Comparison of ENCODE assay signal across 8 mouse cellular contexts in genomic region chr8:69395050-69395789, GRCm38 (mm10). TPM values are rescaled to one million over a fixed set of nuclear protein-coding genes. Genes with fewer than 3 reads are reported as not detected.
A peak's percentile ranks its signal among the peaks of the same experiment; 100 is the strongest.
DNase-seq lines count a peak whose midpoint lies in the region; ATAC-seq and TF ChIP-seq lines count a peak whose summit lies in the region.

No protein-coding gene starts in this region.

- no peaks in the 10 kb centered on the region for H3K27me3 ChIP-seq in hindbrain, embryonic 16.5 days (replicated peaks; ENCODE audit: control insufficient read depth, insufficient read depth, low read length)

- peak overlapping the region; percentile 76 for H3K9ac ChIP-seq in hindbrain, embryonic 16.5 days (ENCODE audit: low read depth, low read length)

- peak overlapping the region; percentile 74 for H3K4me2 ChIP-seq in hindbrain, embryonic 16.5 days (ENCODE audit: low read length)

- peaks cover 7% of the 10 kb centered on the region for H3K4me1 ChIP-seq in hindbrain, embryonic 16.5 days (ENCODE audit: control insufficient read depth, insufficient read depth, low read depth, low read length)

- WGBS in hindbrain, embryonic 16.5 days = 2% methylated on average over 26 of the region's 26 CpGs

- H3K4me3 ChIP-seq in gastrocnemius, adult 2 months = peak overlapping the region; percentile 79
- H3K4me3 ChIP-seq in hindbrain, embryonic 16.5 days (ENCODE audit: low read length) = peak overlapping the region; percentile 59

- peaks cover 12% of the 10 kb centered on the region for H3K9me3 ChIP-seq in hindbrain, embryonic 16.5 days (ENCODE audit: control insufficient read depth, low read length)

- H3K36me3 ChIP-seq in hindbrain, embryonic 16.5 days (ENCODE audit: control insufficient read depth, insufficient read depth, low read length) = no peaks in the 10 kb centered on the region; the same call in 1 of the 2 replicates

- peak overlapping the region; percentile 93 for H3K27ac ChIP-seq in gastrocnemius, adult 2 months
- peak overlapping the region; percentile 92 for H3K27ac ChIP-seq in hindbrain, embryonic 16.5 days (ENCODE audit: low read depth, low read length)

- DNase-seq in ZHBTc4 (ENCODE audit: low read depth, low spot score) = peak; percentile 94
- peak; percentile 90 to 92 for DNase-seq in cerebellum, postnatal 36 days
- DNase-seq in gastrocnemius, adult 2 months = peak; percentile 92
- DNase-seq in left cerebral cortex, adult 11 months (ENCODE audit: low spot score) = peak; percentile 93
- peak; percentile 96 for DNase-seq in lung, postnatal 36 days
- peak; percentile 96 for DNase-seq in retina, embryonic 14.5 days (ENCODE audit: low spot score)
- peak; percentile 83 to 88 for DNase-seq in thymus, postnatal 36 days

- peak; percentile 99 for ATAC-seq in hindbrain, embryonic 16.5 days

- intact Hi-C loops in gastrocnemius, adult 2 months (cut with DNase I) = loop anchor here (10.0 kb wide), 2 partner anchors 180 to 380 kb away; partner anchors contain the start of gene Gm20422

- TF ChIP-seq CTCF in gastrocnemius, adult 2 months (IDR thresholded peaks at IDR 0.05) = no peak

RNA-seq across cellular contexts. Expression of gene Gm9495, which starts 58.1 kb away (rescaled TPM):
- not detected for total RNA-seq in gastrocnemius, adult 2 months (2021)
- polyA plus RNA-seq in hindbrain, embryonic 16.5 days (2015; fragmentation: Nextera tagmentation; extraction: Ambion mirVana) = not detected in 2 replicates

Comparison
In these comparisons a context has a peak if more than half of its experiments do, and no peak if none do; other contexts are left out.
1. Peak in every context shown above with its lines: DNase-seq, ATAC-seq, H3K4me3 ChIP-seq and H3K27ac ChIP-seq.